ENCODE assay signal across 11 mouse cellular contexts in genomic region chr11:86960331-86960730, GRCm38 (mm10). TPM values are rescaled to one million over a fixed set of nuclear protein-coding genes. Genes with fewer than 3 reads are reported as not detected.
DNase-seq lines count a peak whose midpoint lies in the region; ATAC-seq and TF ChIP-seq lines count a peak whose summit lies in the region.
"Had no signal": no experiment of that assay in that cellular context is flagged by ENCODE, and none has a peak within 500 bp of the region (broad histone marks: within the 10 kb centered on the region; RNA-seq: fewer than 3 reads in every experiment).

No protein-coding gene starts in this region.

- TF ChIP-seq CTCF in kidney, adult 2 months (conservative IDR thresholded peaks at IDR 0.05; ENCODE audit: insufficient read depth, insufficient read length, low read depth, low read length), result no peak

- no peak overlapping the region for H3K9ac ChIP-seq in heart, embryonic 15.5 days
- no peak overlapping the region for H3K9ac ChIP-seq in embryonic facial prominence, embryonic 13.5 days
- no peak overlapping the region; the same call in 1 of the 2 replicates for H3K9ac ChIP-seq in limb, embryonic 13.5 days

- no peak for ATAC-seq in heart, embryonic 15.5 days (replicated peaks; ENCODE audit: insufficient number of reproducible peaks, insufficient read depth, low FRiP score, low read depth)
- no peak for ATAC-seq in embryonic facial prominence, embryonic 13.5 days (ENCODE audit: insufficient number of reproducible peaks, insufficient read depth, low FRiP score, low TSS enrichment, low read depth)
- ATAC-seq in limb, embryonic 13.5 days (ENCODE audit: low FRiP score, low read depth), result no peak
- ATAC-seq: CD4-positive, CD25-positive, alpha-beta regulatory T cell, adult 4 months had no signal

- H3K36me3 ChIP-seq in heart, embryonic 15.5 days, result no peaks in the 10 kb centered on the region
- H3K36me3 ChIP-seq in embryonic facial prominence, embryonic 13.5 days, result peaks cover 9% of the 10 kb centered on the region
- H3K36me3 ChIP-seq in kidney, adult 2 months (ENCODE audit: control insufficient read depth, insufficient read depth, low read length), result no peaks in the 10 kb centered on the region
- H3K36me3 ChIP-seq in limb, embryonic 13.5 days, result peaks cover 16% of the 10 kb centered on the region

- peak overlapping the region; percentile 94 for H3K27ac ChIP-seq in heart, embryonic 15.5 days
- peak overlapping the region; percentile 56; the same call in 1 of the 2 replicates for H3K27ac ChIP-seq in embryonic facial prominence, embryonic 13.5 days
- H3K27ac ChIP-seq in kidney, adult 2 months (ENCODE audit: insufficient read depth, low read depth, low read length), result peak overlapping the region; percentile 69
- peak overlapping the region; percentile 22; the same call in 1 of the 2 replicates for H3K27ac ChIP-seq in limb, embryonic 13.5 days

- DNase-seq in heart, postnatal 36 days, result no peak
- peak; percentile 84 for DNase-seq in kidney, adult 2 months
- DNase-seq in spleen, postnatal 36 days (ENCODE audit: low spot score in 2 of 2), result no peak
- DNase-seq in cerebellum, adult 11 months, result no peak
- DNase-seq in cerebellum, postnatal 10 days, result no peak
- DNase-seq: gastrocnemius, postnatal 36 days; lung, postnatal 36 days had no signal

- H3K4me1 ChIP-seq in heart, embryonic 15.5 days (replicated peaks), result peaks cover 100% of the 10 kb centered on the region
- H3K4me1 ChIP-seq in embryonic facial prominence, embryonic 13.5 days, result peaks cover 70% of the 10 kb centered on the region
- peaks cover 58% of the 10 kb centered on the region for H3K4me1 ChIP-seq in kidney, adult 2 months (ENCODE audit: control insufficient read depth, insufficient read depth, low read length)
- peaks cover 74% of the 10 kb centered on the region for H3K4me1 ChIP-seq in limb, embryonic 13.5 days

- TF ChIP-seq POLR2A in kidney, adult 2 months (IDR thresholded peaks at IDR 0.05; ENCODE audit: low read depth, low read length), result no peak

- intact Hi-C loops in heart, postnatal 36 days (cut with DNase I), result no loop called here

- H3K4me2 ChIP-seq in heart, embryonic 15.5 days, result no peak overlapping the region
- no peak overlapping the region for H3K4me2 ChIP-seq in embryonic facial prominence, embryonic 13.5 days
- H3K4me2 ChIP-seq in limb, embryonic 13.5 days (replicated peaks), result no peak overlapping the region

- H3K27me3 ChIP-seq in heart, embryonic 15.5 days, result no peaks in the 10 kb centered on the region
- H3K27me3 ChIP-seq in embryonic facial prominence, embryonic 13.5 days, result no peaks in the 10 kb centered on the region
- no peaks in the 10 kb centered on the region for H3K27me3 ChIP-seq in kidney, adult 2 months (replicated peaks; ENCODE audit: control insufficient read depth, insufficient read depth, low read length)
- no peaks in the 10 kb centered on the region for H3K27me3 ChIP-seq in limb, embryonic 13.5 days

- H3K4me3 ChIP-seq in heart, embryonic 15.5 days, result no peak overlapping the region
- no peak overlapping the region for H3K4me3 ChIP-seq in embryonic facial prominence, embryonic 13.5 days
- H3K4me3 ChIP-seq in kidney, adult 2 months (ENCODE audit: insufficient read depth, low read depth, low read length), result no peak overlapping the region
- H3K4me3 ChIP-seq in limb, embryonic 13.5 days, result no peak overlapping the region

- WGBS in heart, embryonic 15.5 days, result 47% methylated on average over 2 of the region's 2 CpGs
- 65% methylated on average over 2 of the region's 2 CpGs for WGBS in embryonic facial prominence, embryonic 13.5 days
- 18% methylated on average over 2 of the region's 2 CpGs for WGBS in kidney, adult 2 months
- 59% methylated on average over 2 of the region's 2 CpGs for WGBS in limb, embryonic 13.5 days

- H3K9me3 ChIP-seq in heart, embryonic 15.5 days (replicated peaks), result no peaks in the 10 kb centered on the region
- no peaks in the 10 kb centered on the region for H3K9me3 ChIP-seq in embryonic facial prominence, embryonic 13.5 days
- H3K9me3 ChIP-seq in limb, embryonic 13.5 days, result no peaks in the 10 kb centered on the region

RNA-seq across cellular contexts. Expression of gene Ypel2, which starts 33.2 kb away (rescaled TPM):
- 20.8 and 23.1 TPM in 2 replicates for polyA plus RNA-seq in heart, embryonic 15.5 days (2015; fragmentation: Nextera tagmentation; extraction: Ambion mirVana)
- total RNA-seq in heart, postnatal 36 days (2021), result 10 to 100 TPM; 11.1 to 31.6 TPM
- 12.2 and 14.6 TPM in 2 replicates for polyA plus RNA-seq in embryonic facial prominence, embryonic 13.5 days (2015; fragmentation: Nextera tagmentation; extraction: Ambion mirVana)
- polyA plus RNA-seq in kidney, adult 2 months (2012; rRNA removed), result 4.7 TPM in 2 replicates
- 11.6 and 12.5 TPM in 2 replicates for polyA plus RNA-seq in limb, embryonic 13.5 days (2015; fragmentation: Nextera tagmentation; extraction: Ambion mirVana)

Comparison
In these comparisons a context has a peak if more than half of its experiments do, and no peak if none do; other contexts are left out.
1. H3K27ac ChIP-seq: peak in every context shown above with its lines; median percentile 94 in heart, embryonic 15.5 days; 69 in kidney, adult 2 months; 56 in embryonic facial prominence, embryonic 13.5 days; 22 in limb, embryonic 13.5 days.